Comparison of ENCODE assay signal across 8 mouse cellular contexts in genomic region chr19:59239124-59239817, GRCm38 (mm10). TPM values are rescaled to one million over a fixed set of nuclear protein-coding genes. Genes with fewer than 3 reads are reported as not detected.
A peak's percentile ranks its signal among the peaks of the same experiment; 100 is the strongest.
DNase-seq lines count a peak whose midpoint lies in the region; ATAC-seq and TF ChIP-seq lines count a peak whose summit lies in the region.

No protein-coding gene starts in this region.

- peak; percentile 91 for DNase-seq in B cell, adult 2 months
- peak; percentile 85 for DNase-seq in kidney, postnatal 0 days (ENCODE audit: low spot score)
- DNase-seq in liver, embryonic 11.5 days (ENCODE audit: low spot score), result peak; percentile 83
- DNase-seq in natural killer cell, adult 2 months (ENCODE audit: low spot score in 2 of 2), result peak; percentile 79 to 85
- peak; percentile 84 for DNase-seq in splenic B cell, adult 2 months (ENCODE audit: low read depth, low spot score)

- peaks cover 5% of the 10 kb centered on the region; the same call in 1 of the 2 replicates for H3K27me3 ChIP-seq in heart, embryonic 11.5 days (ENCODE audit: control insufficient read depth, insufficient read depth, low read length)
- no peaks in the 10 kb centered on the region for H3K27me3 ChIP-seq in kidney, postnatal 0 days (ENCODE audit: insufficient read depth, low read length)
- 0 out of 2 replicates have a peak, but pooled peaks cover 3% of the 10 kb centered on the region for H3K27me3 ChIP-seq in liver, embryonic 11.5 days (replicated peaks; ENCODE audit: control insufficient read depth, insufficient read depth, low read length)
- H3K27me3 ChIP-seq in splenic B cell, adult 2 months (ENCODE audit: control insufficient read depth, insufficient read depth, low read length, poor library complexity, severe bottlenecking), result no peaks in the 10 kb centered on the region

- H3K4me2 ChIP-seq in heart, embryonic 11.5 days, result no peak overlapping the region
- no peak overlapping the region for H3K4me2 ChIP-seq in kidney, postnatal 0 days (ENCODE audit: low read length)
- no peak overlapping the region for H3K4me2 ChIP-seq in liver, embryonic 11.5 days

- H3K9ac ChIP-seq in heart, embryonic 11.5 days (ENCODE audit: low read depth, low read length), result no peak overlapping the region
- no peak overlapping the region for H3K9ac ChIP-seq in kidney, postnatal 0 days (ENCODE audit: low read depth, low read length)
- H3K9ac ChIP-seq in liver, embryonic 11.5 days (ENCODE audit: low read depth, low read length), result no peak overlapping the region

- ATAC-seq in erythroblast, adult 5-6 weeks (replicated peaks; ENCODE audit: low FRiP score, poor library complexity, severe bottlenecking), result peak; percentile 89
- ATAC-seq in heart, embryonic 11.5 days (replicated peaks; ENCODE audit: insufficient number of reproducible peaks, low FRiP score, low TSS enrichment), result peak; percentile 35; the same call in 1 of the 2 replicates
- ATAC-seq in kidney, postnatal 0 days (replicated peaks; ENCODE audit: low FRiP score, low read depth), result peak; percentile 83
- ATAC-seq in liver, embryonic 11.5 days (replicated peaks; ENCODE audit: low FRiP score), result peak; percentile 55

- TF ChIP-seq POLR2A in bone marrow, adult 2 months (IDR thresholded peaks at IDR 0.05; ENCODE audit: borderline replicate concordance, control insufficient read depth, low read depth, low read length), result no peak

- 20% methylated on average over 17 of the region's 17 CpGs for WGBS in bone marrow, adult 2 months
- WGBS in heart, embryonic 11.5 days (ENCODE audit: insufficient replicate concordance), result 17% methylated on average over 17 of the region's 17 CpGs
- WGBS in kidney, postnatal 0 days, result 22% methylated on average over 17 of the region's 17 CpGs
- 18% methylated on average over 17 of the region's 17 CpGs for WGBS in liver, embryonic 11.5 days

- H3K9me3 ChIP-seq in heart, embryonic 11.5 days (replicated peaks; ENCODE audit: control insufficient read depth, low read length), result no peaks in the 10 kb centered on the region
- no peaks in the 10 kb centered on the region for H3K9me3 ChIP-seq in kidney, postnatal 0 days (replicated peaks; ENCODE audit: low read length)
- no peaks in the 10 kb centered on the region for H3K9me3 ChIP-seq in liver, embryonic 11.5 days (ENCODE audit: control insufficient read depth, low read length)

- H3K4me1 ChIP-seq in bone marrow, adult 2 months (ENCODE audit: control insufficient read depth, insufficient read depth, low read length), result no peaks in the 10 kb centered on the region
- H3K4me1 ChIP-seq in heart, embryonic 11.5 days (ENCODE audit: control insufficient read depth, insufficient read depth, low read length), result no peaks in the 10 kb centered on the region
- H3K4me1 ChIP-seq in kidney, postnatal 0 days (replicated peaks; ENCODE audit: insufficient read depth, low read length), result no peaks in the 10 kb centered on the region
- H3K4me1 ChIP-seq in liver, embryonic 11.5 days (replicated peaks; ENCODE audit: control insufficient read depth, insufficient read depth, low read length), result no peaks in the 10 kb centered on the region

- TF ChIP-seq CTCF in bone marrow, adult 2 months (IDR thresholded peaks at IDR 0.05; ENCODE audit: control insufficient read depth, insufficient read depth, low read length), result peak; percentile 100
- peak; percentile 100 for TF ChIP-seq CTCF in kidney, postnatal 0 days (IDR thresholded peaks at IDR 0.05; ENCODE audit: low read depth)

- H3K27ac ChIP-seq in bone marrow, adult 2 months (ENCODE audit: control insufficient read depth, insufficient read depth, low read depth, low read length, poor library complexity), result no peak overlapping the region
- no peak overlapping the region for H3K27ac ChIP-seq in heart, embryonic 11.5 days (ENCODE audit: low read depth, low read length)
- no peak overlapping the region for H3K27ac ChIP-seq in kidney, postnatal 0 days
- no peak overlapping the region for H3K27ac ChIP-seq in liver, embryonic 11.5 days (ENCODE audit: low read depth, low read length)

- no peaks in the 10 kb centered on the region for H3K36me3 ChIP-seq in heart, embryonic 11.5 days (ENCODE audit: control insufficient read depth, insufficient read depth, low read length)
- no peaks in the 10 kb centered on the region for H3K36me3 ChIP-seq in kidney, postnatal 0 days (ENCODE audit: insufficient read depth, low read length)
- no peaks in the 10 kb centered on the region for H3K36me3 ChIP-seq in liver, embryonic 11.5 days (ENCODE audit: control insufficient read depth, insufficient read depth, low read length)
- H3K36me3 ChIP-seq in splenic B cell, adult 2 months (ENCODE audit: control insufficient read depth, insufficient read depth, low read length, poor library complexity, severe bottlenecking), result no peaks in the 10 kb centered on the region

- no peak overlapping the region for H3K4me3 ChIP-seq in bone marrow, adult 2 months (replicated peaks; ENCODE audit: control insufficient read depth, low read depth, low read length)
- no peak overlapping the region for H3K4me3 ChIP-seq in heart, embryonic 11.5 days (ENCODE audit: low read depth, low read length)
- no peak overlapping the region for H3K4me3 ChIP-seq in kidney, postnatal 0 days (replicated peaks; ENCODE audit: low read depth, low read length)
- no peak overlapping the region for H3K4me3 ChIP-seq in liver, embryonic 11.5 days (ENCODE audit: low read depth, low read length)

RNA-seq across cellular contexts. Expression of gene Kcnk18, which starts 20.3 kb away (rescaled TPM):
- polyA plus RNA-seq in bone marrow, adult 2 months (2011; ENCODE audit: insufficient read depth, insufficient read length, low replicate concordance, missing spikeins), result not detected in 2 replicates
- not detected in 2 replicates for total RNA-seq in erythroblast, adult 5-6 weeks (2015; ENCODE audit: low replicate concordance)
- not detected in 2 replicates for total RNA-seq in erythroblast, adult 5-6 weeks (2017; ENCODE audit: low replicate concordance)
- not detected in 2 replicates for polyA plus RNA-seq in heart, embryonic 11.5 days (2014; fragmentation: Nextera tagmentation; extraction: Ambion mirVana)
- polyA plus RNA-seq in kidney, postnatal 0 days (2015; fragmentation: Nextera tagmentation; extraction: Ambion mirVana), result not detected in 2 replicates
- not detected in 2 replicates for polyA plus RNA-seq in liver, embryonic 11.5 days (2014; fragmentation: Nextera tagmentation; extraction: Ambion mirVana)

RNA-seq across cellular contexts. Expression of gene Slc18a2, which starts 21.4 kb away (rescaled TPM):
- polyA plus RNA-seq in bone marrow, adult 2 months (2011; ENCODE audit: insufficient read depth, insufficient read length, low replicate concordance, missing spikeins), result 3.7 and 4.7 TPM in 2 replicates
- 1.3 and 3.3 TPM in 2 replicates for total RNA-seq in erythroblast, adult 5-6 weeks (2015; ENCODE audit: low replicate concordance)
- 0.85 and 1.7 TPM in 2 replicates for total RNA-seq in erythroblast, adult 5-6 weeks (2017; ENCODE audit: low replicate concordance)
- 9.2 and 10.3 TPM in 2 replicates for polyA plus RNA-seq in heart, embryonic 11.5 days (2014; fragmentation: Nextera tagmentation; extraction: Ambion mirVana)
- polyA plus RNA-seq in kidney, postnatal 0 days (2015; fragmentation: Nextera tagmentation; extraction: Ambion mirVana), result 4.1 and 4.5 TPM in 2 replicates
- polyA plus RNA-seq in liver, embryonic 11.5 days (2014; fragmentation: Nextera tagmentation; extraction: Ambion mirVana), result 9.6 and 10.1 TPM in 2 replicates

Comparison
In these comparisons a context has a peak if more than half of its experiments do, and no peak if none do; other contexts are left out.
1. ATAC-seq: peak in every context shown above with its lines; median percentile 89 in erythroblast, adult 5-6 weeks; 83 in kidney, postnatal 0 days; 55 in liver, embryonic 11.5 days; 35 in heart, embryonic 11.5 days.